Mouse (Mus musculus): Measurements from ENCODE around the gene Batf2. TPM values are rescaled to one million over a fixed set of nuclear protein-coding genes. Genes with fewer than 3 reads are reported as not detected.

Gene Batf2
- polyA plus RNA-seq, 1 experiment: 4.8 TPM

- no peak for TF ChIP-seq CTCF (conservative IDR thresholded peaks at IDR 0.05; ENCODE audit: insufficient read depth, insufficient read length, low read depth, low read length)
- TF ChIP-seq POLR2A (IDR thresholded peaks at IDR 0.05; ENCODE audit: low read depth, low read length): no peak
- DNase-seq: no peak
- no peaks in the 10 kb centered on the region for H3K27me3 ChIP-seq (replicated peaks; ENCODE audit: control insufficient read depth, insufficient read depth, low read length)
- H3K36me3 ChIP-seq (ENCODE audit: control insufficient read depth, insufficient read depth, low read length): no peaks in the 10 kb centered on the region
- H3K4me1 ChIP-seq (ENCODE audit: control insufficient read depth, insufficient read depth, low read length): no peaks in the 10 kb centered on the region
- H3K4me3 ChIP-seq (ENCODE audit: insufficient read depth, low read depth, low read length): no peak overlapping the region
- no peak overlapping the region for H3K27ac ChIP-seq (ENCODE audit: insufficient read depth, low read depth, low read length)
- WGBS: 85% methylated on average over 6 of the region's 6 CpGs
Observed at GRCm38 (mm10) chr19:6178775-6179174, 38.0 kb downstream of the Batf2 start.

DNA sequence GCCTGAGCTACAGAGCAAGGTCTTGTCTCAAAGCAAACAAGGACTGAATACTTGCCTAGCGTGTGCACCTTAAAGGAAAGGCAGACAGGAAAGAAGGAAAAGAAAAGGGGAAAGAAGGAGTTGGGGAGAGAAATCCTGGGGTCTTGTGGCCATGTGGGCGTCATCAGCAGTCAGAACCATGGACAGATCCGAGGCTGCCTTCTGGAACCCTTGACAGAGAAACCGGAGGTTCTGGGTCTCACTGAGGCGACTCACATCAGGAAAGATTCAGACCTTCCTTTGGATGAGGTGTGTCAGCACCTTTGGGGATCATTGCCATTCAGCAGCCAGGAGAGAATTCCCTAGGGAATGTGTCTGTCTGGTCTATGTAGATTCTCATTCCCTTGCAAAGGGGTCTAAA lies 40.8 kb downstream of the Batf2 start:
- Histone ChIP-seq H3K36me3 (ENCODE audit: control insufficient read depth, insufficient read depth, low read length) (no peaks in the 10 kb centered on the region), H3K4me3 (ENCODE audit: insufficient read depth, low read depth, low read length) (no peak overlapping the region), H3K4me1 (ENCODE audit: control insufficient read depth, insufficient read depth, low read length) (no peaks in the 10 kb centered on the region), H3K27ac (ENCODE audit: insufficient read depth, low read depth, low read length) (no peak overlapping the region), H3K27me3 (replicated peaks; ENCODE audit: control insufficient read depth, insufficient read depth, low read length) (no peaks in the 10 kb centered on the region)
- WGBS: 15% methylated on average over 5 of the region's 5 CpGs
- no peak for TF ChIP-seq CTCF (conservative IDR thresholded peaks at IDR 0.05; ENCODE audit: insufficient read depth, insufficient read length, low read depth, low read length)
- DNase-seq: no peak

DNA sequence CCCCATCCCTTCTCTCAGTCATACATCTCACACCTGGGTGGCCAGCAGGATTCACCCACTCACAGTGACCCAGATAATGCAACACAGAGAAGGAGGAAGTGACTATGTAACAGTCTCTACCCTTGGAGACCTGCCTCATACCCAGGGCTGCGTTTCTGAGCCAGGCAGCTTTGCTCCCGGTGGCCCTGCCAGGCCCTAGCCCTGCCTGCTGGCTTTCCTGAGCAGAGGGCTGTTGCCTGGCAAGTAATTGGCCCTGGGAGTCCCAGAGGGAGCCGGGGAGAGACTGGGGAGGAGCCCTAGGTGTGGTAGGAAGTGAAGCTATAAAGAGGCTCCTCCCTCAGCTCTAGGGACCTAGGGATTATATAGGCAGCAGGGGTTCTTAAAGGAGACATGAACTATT lies 41.8 kb downstream of the Batf2 start:
- Histone ChIP-seq H3K27ac (ENCODE audit: insufficient read depth, low read depth, low read length) (no peak overlapping the region), H3K4me3 (ENCODE audit: insufficient read depth, low read depth, low read length) (no peak overlapping the region), H3K4me1 (ENCODE audit: control insufficient read depth, insufficient read depth, low read length) (no peaks in the 10 kb centered on the region), H3K36me3 (ENCODE audit: control insufficient read depth, insufficient read depth, low read length) (no peaks in the 10 kb centered on the region), H3K27me3 (replicated peaks; ENCODE audit: control insufficient read depth, insufficient read depth, low read length) (no peaks in the 10 kb centered on the region)
- WGBS: 11% methylated on average over 3 of the region's 3 CpGs
- TF ChIP-seq POLR2A (IDR thresholded peaks at IDR 0.05; ENCODE audit: low read depth, low read length) (no peak), CTCF (conservative IDR thresholded peaks at IDR 0.05; ENCODE audit: insufficient read depth, insufficient read length, low read depth, low read length) (no peak)
- no peak for DNase-seq

DNA sequence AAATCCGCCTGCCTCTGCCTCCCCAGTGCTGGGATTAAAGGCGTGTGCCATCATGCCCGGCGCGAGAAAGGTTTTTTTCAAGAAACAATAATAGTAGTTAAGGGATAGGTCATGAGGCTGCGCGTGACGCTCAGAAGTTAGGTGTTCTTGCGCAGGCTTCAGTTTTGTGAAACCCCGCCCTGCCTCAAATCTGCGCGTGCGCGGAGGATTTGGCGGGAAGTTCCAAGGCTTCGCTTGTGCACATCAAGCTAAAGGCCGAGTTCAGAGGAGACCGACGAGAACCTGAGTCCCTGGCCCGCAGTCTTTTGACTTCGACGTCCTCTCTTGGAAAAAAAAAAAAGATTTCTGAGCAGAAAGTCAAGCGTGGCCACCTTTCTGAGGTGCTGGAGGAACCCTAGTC lies 43.3 kb downstream of the Batf2 start, which contains the start of gene Majin:
Gene Majin (plus strand): TSS at position 258 of the 400 bp plus-strand sequence.
- no peaks in the 10 kb centered on the region for H3K36me3 ChIP-seq (ENCODE audit: control insufficient read depth, insufficient read depth, low read length)
- no peak within 1 kb of the TSS for H3K4me3 ChIP-seq (ENCODE audit: insufficient read depth, low read depth, low read length)
- DNase-seq: no peak
- 89% methylated on average over 23 of the region's 23 CpGs for WGBS
- no peak within 1 kb of the TSS for H3K27ac ChIP-seq (ENCODE audit: insufficient read depth, low read depth, low read length)
- TF ChIP-seq POLR2A (IDR thresholded peaks at IDR 0.05; ENCODE audit: low read depth, low read length) (no peak), CTCF (conservative IDR thresholded peaks at IDR 0.05; ENCODE audit: insufficient read depth, insufficient read length, low read depth, low read length) (no peak)
- no peaks in the 10 kb centered on the region for H3K4me1 ChIP-seq (ENCODE audit: control insufficient read depth, insufficient read depth, low read length)
- no peaks in the 10 kb centered on the region for H3K27me3 ChIP-seq (replicated peaks; ENCODE audit: control insufficient read depth, insufficient read depth, low read length)

DNA sequence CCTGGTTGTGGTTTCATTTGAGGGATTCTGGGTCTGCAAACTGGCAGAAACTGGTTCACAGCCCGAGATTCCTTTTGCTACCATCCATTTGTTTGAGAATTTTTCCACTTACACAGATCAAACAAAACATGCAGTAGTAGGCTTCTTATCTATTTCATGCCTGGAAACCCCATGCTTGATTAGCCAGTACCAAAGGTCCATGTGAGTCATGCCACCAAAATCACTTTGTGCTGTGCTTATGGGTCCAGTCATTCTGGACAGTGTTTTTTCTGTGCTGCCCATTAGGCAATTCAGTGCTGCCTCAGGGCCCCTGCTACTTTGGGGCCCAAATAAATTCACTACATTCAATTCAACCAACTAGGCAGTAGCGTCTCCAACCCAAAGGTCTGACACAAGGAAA lies 63.5 kb downstream of the Batf2 start:
- DNase-seq: no peak
- Histone ChIP-seq H3K4me1 (ENCODE audit: control insufficient read depth, insufficient read depth, low read length) (no peaks in the 10 kb centered on the region), H3K4me3 (ENCODE audit: insufficient read depth, low read depth, low read length) (no peak overlapping the region), H3K27me3 (replicated peaks; ENCODE audit: control insufficient read depth, insufficient read depth, low read length) (no peaks in the 10 kb centered on the region), H3K27ac (ENCODE audit: insufficient read depth, low read depth, low read length) (no peak overlapping the region), H3K36me3 (ENCODE audit: control insufficient read depth, insufficient read depth, low read length) (no peaks in the 10 kb centered on the region)
- no peak for TF ChIP-seq CTCF (conservative IDR thresholded peaks at IDR 0.05; ENCODE audit: insufficient read depth, insufficient read length, low read depth, low read length)
- 80% methylated on average over 2 of the region's 2 CpGs for WGBS

- H3K4me1 ChIP-seq (ENCODE audit: control insufficient read depth, insufficient read depth, low read length): no peaks in the 10 kb centered on the region
- H3K4me3 ChIP-seq (ENCODE audit: insufficient read depth, low read depth, low read length): no peak overlapping the region
- TF ChIP-seq POLR2A (IDR thresholded peaks at IDR 0.05; ENCODE audit: low read depth, low read length) (no peak), CTCF (conservative IDR thresholded peaks at IDR 0.05; ENCODE audit: insufficient read depth, insufficient read length, low read depth, low read length) (no peak)
- WGBS: 69% methylated on average over 5 of the region's 5 CpGs
- H3K27me3 ChIP-seq (replicated peaks; ENCODE audit: control insufficient read depth, insufficient read depth, low read length): no peaks in the 10 kb centered on the region
- DNase-seq: no peak
- no peak overlapping the region for H3K27ac ChIP-seq (ENCODE audit: insufficient read depth, low read depth, low read length)
- H3K36me3 ChIP-seq (ENCODE audit: control insufficient read depth, insufficient read depth, low read length): no peaks in the 10 kb centered on the region
Observed at GRCm38 (mm10) chr19:6206716-6207115, 65.9 kb downstream of the Batf2 start.

DNA sequence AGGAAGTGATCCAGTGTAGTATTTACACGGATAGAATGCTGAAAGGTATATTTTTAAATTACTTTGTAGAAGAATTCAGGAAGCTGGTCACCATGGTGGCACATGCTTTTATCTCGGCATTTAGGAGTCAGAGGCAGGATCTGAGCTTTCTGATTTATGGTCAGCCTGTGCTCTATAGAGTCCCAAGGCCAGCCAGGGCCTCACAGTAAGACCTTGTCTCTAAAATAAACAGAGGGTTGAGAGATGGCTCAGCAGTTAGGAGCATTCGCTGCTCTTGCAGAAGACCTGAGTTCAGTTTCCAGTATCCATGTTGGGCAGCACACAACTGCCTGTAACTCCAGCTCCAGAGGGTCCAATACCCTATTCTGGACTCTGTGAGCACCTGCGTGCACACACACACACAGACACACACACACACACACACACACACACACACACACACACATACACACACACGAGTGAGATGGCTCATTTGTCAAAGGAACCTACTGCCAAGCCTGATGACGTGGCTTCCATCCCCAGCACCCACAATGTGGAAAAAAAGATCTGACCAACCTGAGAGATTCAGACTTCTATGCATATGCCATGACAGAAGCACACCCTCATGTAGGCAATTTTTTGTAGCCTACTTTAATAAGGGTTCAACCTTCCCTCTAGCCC lies 75.4 kb downstream of the Batf2 start:
- WGBS: 53% methylated on average over 6 of the region's 6 CpGs
- Histone ChIP-seq H3K36me3 (ENCODE audit: control insufficient read depth, insufficient read depth, low read length) (no peaks in the 10 kb centered on the region), H3K4me1 (ENCODE audit: control insufficient read depth, insufficient read depth, low read length) (no peaks in the 10 kb centered on the region), H3K27ac (ENCODE audit: insufficient read depth, low read depth, low read length) (no peak overlapping the region), H3K27me3 (replicated peaks; ENCODE audit: control insufficient read depth, insufficient read depth, low read length) (no peaks in the 10 kb centered on the region), H3K4me3 (ENCODE audit: insufficient read depth, low read depth, low read length) (no peak overlapping the region)
- DNase-seq: no peak
- TF ChIP-seq POLR2A (IDR thresholded peaks at IDR 0.05; ENCODE audit: low read depth, low read length): no peak
- no peak for TF ChIP-seq CTCF (conservative IDR thresholded peaks at IDR 0.05; ENCODE audit: insufficient read depth, insufficient read length, low read depth, low read length)

All from kidney, adult 2 months (tissue).